Mouse (Mus musculus): Measurements from ENCODE around the gene Gm36079.
"Not testable (repeated sequence)": the region's sequence is repeated elsewhere in the genome, so short reads cannot be mapped to it uniquely, and the experiment has no call there.

The Gm36079 gene

DNA sequence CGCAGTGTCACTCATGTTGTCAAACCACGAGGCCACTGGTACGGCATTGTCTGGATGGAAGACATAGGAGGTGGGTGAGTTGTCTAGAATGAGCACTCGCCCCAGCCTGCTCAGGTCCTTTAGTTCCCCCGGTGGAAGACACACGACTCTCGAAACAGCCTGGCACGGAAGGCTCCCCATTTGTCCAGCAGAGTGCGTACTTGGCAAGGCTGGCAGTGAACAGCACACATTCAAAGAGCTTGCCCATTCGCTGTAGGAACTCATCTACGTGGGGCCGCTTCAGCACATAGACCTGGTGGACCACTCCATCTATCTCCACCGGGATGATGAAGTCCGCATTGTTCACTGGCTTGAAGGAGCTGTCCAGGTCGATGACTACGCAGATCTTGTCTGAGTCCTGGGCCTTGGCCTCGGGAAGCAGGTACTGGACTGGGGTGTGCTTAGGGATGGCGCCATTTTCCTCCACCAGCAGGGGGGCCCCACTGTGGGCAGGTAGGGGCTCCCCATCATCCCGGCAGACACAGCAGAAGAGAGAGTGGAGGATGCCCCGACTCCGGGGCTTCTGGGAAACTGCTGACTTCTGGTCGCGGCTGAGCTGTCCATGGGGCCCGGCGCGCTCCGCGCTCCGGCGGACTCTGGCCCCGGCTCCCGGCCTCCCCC, 11.3 kb downstream of the Gm36079 start:
- DNase-seq (ENCODE audit: low read depth, low spot score), result not testable (repeated sequence)

- DNase-seq (ENCODE audit: low read depth, low spot score), result not testable (repeated sequence)
Measured at GRCm38 (mm10) chr13:120013962-120014361, 12.8 kb downstream of the Gm36079 start.

GRCm38 (mm10) chr13:120013544-120013943, 13.3 kb downstream of the Gm36079 start:
- not testable (repeated sequence) for DNase-seq (ENCODE audit: low read depth, low spot score)

- DNase-seq (ENCODE audit: low read depth, low spot score), result not testable (repeated sequence)
Measured at GRCm38 (mm10) chr13:120010068-120010467, 16.7 kb downstream of the Gm36079 start.

- DNase-seq (ENCODE audit: low read depth, low spot score), result not testable (repeated sequence)
Measured at GRCm38 (mm10) chr13:119999215-119999614, 27.6 kb downstream of the Gm36079 start.

DNA sequence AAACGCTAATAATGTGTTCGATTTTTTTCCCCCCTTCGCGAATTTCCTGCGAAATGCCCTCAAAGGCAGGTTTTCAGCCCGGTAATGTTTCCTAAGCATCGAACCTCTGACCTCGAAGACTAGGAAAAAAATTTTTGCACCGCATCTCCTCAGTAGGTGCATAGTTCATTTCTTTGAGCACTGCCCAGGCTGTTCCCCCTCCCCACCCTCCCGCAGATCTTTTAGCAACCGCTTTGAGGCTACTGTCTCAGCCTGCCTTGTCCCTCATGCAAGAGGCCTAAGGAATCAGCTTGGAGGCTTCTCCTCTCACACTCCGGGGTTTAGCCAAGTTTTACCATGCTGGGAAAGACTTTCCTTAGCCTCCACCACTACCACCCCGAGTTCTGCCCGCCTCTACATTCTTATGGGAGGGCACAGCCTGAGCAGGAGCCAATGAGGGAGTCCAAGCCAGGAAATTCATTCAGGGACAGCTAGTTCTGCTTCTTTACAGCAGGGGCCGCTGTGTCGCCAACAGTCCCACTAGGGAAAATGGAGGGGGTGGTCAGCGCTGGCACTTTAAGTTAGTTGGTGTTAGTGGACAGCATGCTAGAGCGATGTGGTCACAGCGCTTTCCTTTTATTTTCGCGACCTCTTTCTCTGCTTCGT, 28.2 kb downstream of the Gm36079 start:
- not testable (repeated sequence) for DNase-seq (ENCODE audit: low read depth, low spot score)

- not testable (repeated sequence) for DNase-seq (ENCODE audit: low read depth, low spot score)
Measured at GRCm38 (mm10) chr13:119991917-119992496, 34.8 kb downstream of the Gm36079 start.

- DNase-seq (ENCODE audit: low read depth, low spot score), result not testable (repeated sequence)
Measured at GRCm38 (mm10) chr13:119991264-119991663, 35.5 kb downstream of the Gm36079 start.

All from A20 (cell line).